Mouse (Mus musculus): ENCODE data around the gene Rpl3.

DNA sequence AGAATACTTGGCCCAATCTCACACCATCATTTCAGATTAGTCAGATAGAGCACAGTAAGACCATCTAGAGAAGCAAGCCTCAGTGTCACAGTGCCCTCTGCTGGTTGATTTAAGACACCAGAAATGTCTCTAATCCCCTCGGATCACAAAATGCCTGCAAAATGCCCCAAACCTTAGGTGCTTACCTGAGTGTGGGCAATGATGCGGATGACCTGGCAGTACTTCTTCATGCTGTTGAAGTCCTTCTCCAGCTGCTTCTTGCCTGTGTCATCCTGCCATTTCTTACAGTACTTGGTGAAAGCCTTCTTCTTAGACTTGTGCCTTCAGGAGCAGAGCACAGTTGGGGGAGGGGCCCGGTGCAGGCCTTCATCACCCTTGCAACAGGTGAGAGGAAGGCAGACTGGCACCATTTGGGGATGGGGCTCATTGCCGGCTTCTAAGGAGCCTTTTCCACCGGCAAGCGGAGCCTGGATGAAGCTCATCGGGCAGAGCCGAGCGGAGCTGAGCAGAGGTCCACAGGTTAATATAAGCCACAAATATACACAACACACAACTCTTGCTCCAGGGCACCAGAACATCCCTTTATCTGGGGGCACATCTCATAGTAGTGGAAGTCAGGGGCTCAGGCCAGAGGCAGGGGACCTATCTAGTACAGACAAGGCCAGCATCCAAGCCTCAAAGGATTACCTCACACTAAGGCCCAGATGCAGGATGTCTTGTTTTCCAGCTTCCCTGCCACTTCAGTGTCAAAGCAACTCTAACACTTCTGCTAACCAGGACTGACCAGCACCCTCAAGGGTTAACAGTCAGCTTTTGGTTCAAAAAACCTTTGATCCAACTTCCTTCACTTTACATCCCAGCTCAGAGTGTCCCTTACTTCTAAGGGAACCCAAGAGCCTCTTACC lies 10.7 kb downstream of the Rpl3 start:
- TF ChIP-seq CTCF (IDR thresholded peaks at IDR 0.05; ENCODE audit: extremely low read depth, insufficient read length, insufficient replicate concordance, low read depth, low read length) (peak; percentile 34; the same call in 1 of the 2 replicates), POLR2A (IDR thresholded peaks at IDR 0.05; ENCODE audit: low read depth, low read length) (no peak)

Data from small intestine, adult 2 months (tissue).